Mouse (Mus musculus) testis, adult 2 months (tissue): ENCODE data around the gene Ldhd.

Source experiments
- CTCF ChIP-seq: fragments of 200-500 bp; IDR thresholded peaks from 2 replicates; pipeline ENCODE4 v1.5.1; 2012; ENCODE audit warnings: low read depth, mild to moderate bottlenecking, inconsistent platforms, low read length, moderate library complexity; ENCODE audit not compliant: control insufficient read depth, insufficient read depth, insufficient replicate concordance
- POLR2A ChIP-seq: fragments of 200-500 bp; IDR thresholded peaks from 2 replicates; pipeline ENCODE4 v1.6.1; 2012; ENCODE audit warnings: low read depth, mild to moderate bottlenecking, inconsistent platforms, low read length, moderate library complexity; ENCODE audit not compliant: control insufficient read depth

DNA sequence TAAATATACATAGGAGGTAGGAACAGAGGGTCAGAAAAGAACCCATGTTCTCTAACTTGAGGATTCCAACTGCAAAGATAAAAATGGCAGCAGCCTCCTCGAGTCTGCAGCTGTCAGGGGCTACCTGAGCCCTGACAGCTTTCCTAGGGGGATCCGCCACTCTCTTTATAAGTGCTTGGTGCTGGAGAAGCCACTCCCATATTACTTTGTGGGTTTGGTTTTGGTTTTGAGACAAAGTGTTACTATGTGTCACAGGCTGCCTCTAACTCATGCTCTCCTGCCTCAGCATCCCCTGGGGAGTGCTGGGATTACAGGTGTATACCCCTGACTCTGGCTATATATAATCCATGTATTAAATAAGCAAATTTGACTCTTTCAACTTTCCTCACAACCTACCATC lies 56.2 kb downstream of the Ldhd start:
- TF ChIP-seq POLR2A (no peak), CTCF (no peak)
